Comparison of ENCODE assay signal across 7 mouse cellular contexts in genomic region chr16:17209981-17210838, GRCm38 (mm10). TPM values are rescaled to one million over a fixed set of nuclear protein-coding genes. Genes with fewer than 3 reads are reported as not detected.
DNase-seq lines count a peak whose midpoint lies in the region; ATAC-seq and TF ChIP-seq lines count a peak whose summit lies in the region.

No protein-coding gene starts in this region.

- DNase-seq in brain, embryonic 14.5 days (ENCODE audit: low read depth), result peak; percentile 95
- peak; percentile 94 for DNase-seq in kidney, postnatal 10 days
- peak; percentile 88 for DNase-seq in liver, embryonic 11.5 days (ENCODE audit: low spot score)
- DNase-seq in spleen, postnatal 4 days (ENCODE audit: low spot score in 2 of 2), result peak; percentile 88 to 95

- peak overlapping the region; percentile 77 for H3K9ac ChIP-seq in heart, embryonic 13.5 days
- H3K9ac ChIP-seq in liver, embryonic 11.5 days (ENCODE audit: low read depth, low read length), result peak overlapping the region; percentile 73

- H3K27ac ChIP-seq in heart, embryonic 13.5 days (replicated peaks), result no peak overlapping the region
- no peak overlapping the region for H3K27ac ChIP-seq in liver, embryonic 11.5 days (ENCODE audit: low read depth, low read length)

- TF ChIP-seq CTCF in brain, embryonic 14.5 days (IDR thresholded peaks at IDR 0.05; ENCODE audit: borderline replicate concordance, extremely low read depth, insufficient read depth, insufficient read length), result peak; percentile 83

- H3K4me3 ChIP-seq in heart, embryonic 13.5 days, result peak overlapping the region; percentile 67
- H3K4me3 ChIP-seq in liver, embryonic 11.5 days (ENCODE audit: low read depth, low read length), result peak overlapping the region; percentile 75
- H3K4me3 ChIP-seq in myocyte, result peak overlapping the region; percentile 23

- peaks cover 21% of the 10 kb centered on the region for H3K4me1 ChIP-seq in heart, embryonic 13.5 days
- peaks cover 18% of the 10 kb centered on the region for H3K4me1 ChIP-seq in liver, embryonic 11.5 days (replicated peaks; ENCODE audit: control insufficient read depth, insufficient read depth, low read length)

- 8% methylated on average over 48 of the region's 48 CpGs for WGBS in heart, embryonic 13.5 days
- WGBS in liver, embryonic 11.5 days, result 11% methylated on average over 48 of the region's 48 CpGs

- peak overlapping the region; percentile 100 for H3K4me2 ChIP-seq in heart, embryonic 13.5 days
- peak overlapping the region; percentile 100 for H3K4me2 ChIP-seq in liver, embryonic 11.5 days
- H3K4me2 ChIP-seq in myocyte (ENCODE audit: low read depth), result peak overlapping the region; percentile 98

- TF ChIP-seq POLR2A in brain, embryonic 14.5 days (IDR thresholded peaks at IDR 0.05; ENCODE audit: borderline replicate concordance, extremely low read depth, insufficient read depth, insufficient read length, poor library complexity, severe bottlenecking), result no peak
- TF ChIP-seq POLR2A in myocyte (IDR thresholded peaks at IDR 0.05; ENCODE audit: insufficient read length, low read depth), result no peak

- no peaks in the 10 kb centered on the region for H3K9me3 ChIP-seq in heart, embryonic 13.5 days
- no peaks in the 10 kb centered on the region for H3K9me3 ChIP-seq in liver, embryonic 11.5 days (ENCODE audit: control insufficient read depth, low read length)

- H3ac ChIP-seq in myocyte (ENCODE audit: control insufficient read depth, insufficient read length), result no peak overlapping the region

- H3K27me3 ChIP-seq in heart, embryonic 13.5 days (replicated peaks), result peaks cover 51% of the 10 kb centered on the region
- peaks cover 12% of the 10 kb centered on the region for H3K27me3 ChIP-seq in liver, embryonic 11.5 days (replicated peaks; ENCODE audit: control insufficient read depth, insufficient read depth, low read length)
- no peaks in the 10 kb centered on the region for H3K27me3 ChIP-seq in myocyte (ENCODE audit: control insufficient read depth, insufficient read depth, insufficient read length)

- H3K79me2 ChIP-seq in myocyte (ENCODE audit: control insufficient read depth, insufficient read depth), result no peaks in the 10 kb centered on the region

- H3K36me3 ChIP-seq in heart, embryonic 13.5 days, result no peaks in the 10 kb centered on the region
- H3K36me3 ChIP-seq in liver, embryonic 11.5 days (ENCODE audit: control insufficient read depth, insufficient read depth, low read length), result no peaks in the 10 kb centered on the region
- H3K36me3 ChIP-seq in myocyte (ENCODE audit: control insufficient read depth, insufficient read depth), result no peaks in the 10 kb centered on the region

- ATAC-seq in erythroid progenitor cell, adult 5-6 weeks (replicated peaks; ENCODE audit: low FRiP score, poor library complexity, severe bottlenecking), result peak; percentile 61; the same call in 1 of the 2 replicates
- ATAC-seq in heart, embryonic 13.5 days (ENCODE audit: extremely low read depth, insufficient number of reproducible peaks, low FRiP score, low TSS enrichment), result peak; percentile 33; the same call in 1 of the 2 replicates
- peak; percentile 83 for ATAC-seq in liver, embryonic 11.5 days (replicated peaks; ENCODE audit: low FRiP score)

TF ChIP-seq in myocyte, 11 proteins besides CTCF, POLR2A, EP300 and RAD21:
- TF ChIP-seq POLR2AphosphoS2 (IDR thresholded peaks at IDR 0.05; ENCODE audit: insufficient read length, low read depth) (no peak), TCF3 (IDR thresholded peaks at IDR 0.05; ENCODE audit: insufficient read length, low read depth) (peak; percentile 68), MYOD1 (IDR thresholded peaks at IDR 0.05; ENCODE audit: control insufficient read depth in 1 of 3, insufficient read length in 2 of 3, low read depth in 2 of 3) (peak in 2 of 3 experiments; percentile 98 to 99), USF1 (IDR thresholded peaks at IDR 0.05; ENCODE audit: low read depth) (no peak), REST (IDR thresholded peaks at IDR 0.05; ENCODE audit: insufficient read depth, insufficient read length) (no peak), SRF (IDR thresholded peaks at IDR 0.05; ENCODE audit: control insufficient read depth, insufficient read length, low read depth) (no peak), MAX (IDR thresholded peaks at IDR 0.05; ENCODE audit: low read depth) (no peak), MYOG (IDR thresholded peaks at IDR 0.05; ENCODE audit: control insufficient read depth in 1 of 3, insufficient read depth in 1 of 3, insufficient read length in 2 of 3, low read depth in 2 of 3) (peak in 2 of 3 experiments; percentile 80 to 86), TCF12 (IDR thresholded peaks at IDR 0.05; ENCODE audit: insufficient read depth, poor library complexity, severe bottlenecking) (peak; percentile 15), CEBPB (IDR thresholded peaks at IDR 0.05; ENCODE audit: insufficient read depth, poor library complexity, severe bottlenecking) (no peak), E2F4 (IDR thresholded peaks at IDR 0.05; ENCODE audit: insufficient read depth) (no peak)

RNA-seq across cellular contexts. Expression of gene Rimbp3, which starts 1.8 kb away (rescaled TPM):
- polyA plus RNA-seq in brain, embryonic 14.5 days (2012; rRNA removed), result 1.3 and 2.2 TPM in 2 replicates
- not detected in 2 replicates for total RNA-seq in erythroid progenitor cell, adult 5-6 weeks (2015; ENCODE audit: low replicate concordance)
- total RNA-seq in erythroid progenitor cell, adult 5-6 weeks (2017; ENCODE audit: low replicate concordance), result 0.38 TPM in 1 of 2 replicates, not detected in the other
- polyA plus RNA-seq in heart, embryonic 13.5 days (2015; fragmentation: Nextera tagmentation; extraction: Ambion mirVana), result 0.17 and 0.18 TPM in 2 replicates
- 0.18 and 0.45 TPM in 2 replicates for polyA plus RNA-seq in liver, embryonic 11.5 days (2014; fragmentation: Nextera tagmentation; extraction: Ambion mirVana)
- polyA plus RNA-seq in myocyte (2012; fragmentation: generic; extraction: Trizol), result 0.07 TPM

RNA-seq across cellular contexts. Expression of gene Ube2l3, which starts 7.8 kb away (rescaled TPM):
- polyA plus RNA-seq in brain, embryonic 14.5 days (2012; rRNA removed), result 96.5 and 127 TPM in 2 replicates
- total RNA-seq in erythroid progenitor cell, adult 5-6 weeks (2015; ENCODE audit: low replicate concordance), result 110 and 161 TPM in 2 replicates
- total RNA-seq in erythroid progenitor cell, adult 5-6 weeks (2017; ENCODE audit: low replicate concordance), result 31.6 and 40.6 TPM in 2 replicates
- 292 and 303 TPM in 2 replicates for polyA plus RNA-seq in heart, embryonic 13.5 days (2015; fragmentation: Nextera tagmentation; extraction: Ambion mirVana)
- 369 and 377 TPM in 2 replicates for polyA plus RNA-seq in liver, embryonic 11.5 days (2014; fragmentation: Nextera tagmentation; extraction: Ambion mirVana)
- polyA plus RNA-seq in myocyte (2012; fragmentation: generic; extraction: Trizol), result 124 TPM

RNA-seq across cellular contexts. Expression of gene Hic2, which starts 23.2 kb away (rescaled TPM):
- 12.1 and 16.4 TPM in 2 replicates for polyA plus RNA-seq in brain, embryonic 14.5 days (2012; rRNA removed)
- under 0.01 TPM in 1 of 2 replicates, not detected in the other for total RNA-seq in erythroid progenitor cell, adult 5-6 weeks (2015; ENCODE audit: low replicate concordance)
- 0.13 and 0.23 TPM in 2 replicates for total RNA-seq in erythroid progenitor cell, adult 5-6 weeks (2017; ENCODE audit: low replicate concordance)
- 4.1 and 4.6 TPM in 2 replicates for polyA plus RNA-seq in heart, embryonic 13.5 days (2015; fragmentation: Nextera tagmentation; extraction: Ambion mirVana)
- polyA plus RNA-seq in liver, embryonic 11.5 days (2014; fragmentation: Nextera tagmentation; extraction: Ambion mirVana), result 7.0 and 8.3 TPM in 2 replicates
- 1.1 TPM for polyA plus RNA-seq in myocyte (2012; fragmentation: generic; extraction: Trizol)

Comparison
In these comparisons a context has a peak if more than half of its experiments do, and no peak if none do; other contexts are left out.
1. ATAC-seq: peak in every context shown above with its lines; median percentile 83 in liver, embryonic 11.5 days; 61 in erythroid progenitor cell, adult 5-6 weeks; 33 in heart, embryonic 13.5 days.
2. H3K4me3 ChIP-seq: peak in every context shown above with its lines; median percentile 75 in liver, embryonic 11.5 days; 67 in heart, embryonic 13.5 days; 23 in myocyte.